8 mouse cellular contexts compared by ENCODE assay signal in genomic region chr7:132713483-132714126, GRCm38 (mm10).
DNase-seq lines count a peak whose midpoint lies in the region; ATAC-seq and TF ChIP-seq lines count a peak whose summit lies in the region.

No protein-coding gene starts in this region.

- no peak for TF ChIP-seq POLR2A in kidney, adult 2 months (IDR thresholded peaks at IDR 0.05; ENCODE audit: low read depth, low read length)

- H3K4me1 ChIP-seq in kidney, adult 2 months (ENCODE audit: control insufficient read depth, insufficient read depth, low read length) = peaks cover 14% of the 10 kb centered on the region
- H3K4me1 ChIP-seq in lung, embryonic 14.5 days (ENCODE audit: insufficient read depth) = peaks cover 24% of the 10 kb centered on the region
- H3K4me1 ChIP-seq in stomach, embryonic 16.5 days (ENCODE audit: control insufficient read depth, insufficient read depth, low read length) = peaks cover 26% of the 10 kb centered on the region

- H3K36me3 ChIP-seq in kidney, adult 2 months (ENCODE audit: control insufficient read depth, insufficient read depth, low read length) = no peaks in the 10 kb centered on the region
- peaks cover 6% of the 10 kb centered on the region for H3K36me3 ChIP-seq in lung, embryonic 14.5 days (ENCODE audit: insufficient read depth)
- no peaks in the 10 kb centered on the region for H3K36me3 ChIP-seq in stomach, embryonic 16.5 days (ENCODE audit: control insufficient read depth, insufficient read depth, low read length)

- ATAC-seq in lung, embryonic 14.5 days (ENCODE audit: insufficient read depth) = no peak
- ATAC-seq in stomach, embryonic 16.5 days (ENCODE audit: insufficient read depth, low FRiP score) = no peak

- no peaks in the 10 kb centered on the region for H3K9me3 ChIP-seq in lung, embryonic 14.5 days (ENCODE audit: low read depth, low read length)
- no peaks in the 10 kb centered on the region for H3K9me3 ChIP-seq in stomach, embryonic 16.5 days (replicated peaks; ENCODE audit: control insufficient read depth, low read length)

- no peaks in the 10 kb centered on the region for H3K27me3 ChIP-seq in kidney, adult 2 months (replicated peaks; ENCODE audit: control insufficient read depth, insufficient read depth, low read length)
- H3K27me3 ChIP-seq in lung, embryonic 14.5 days (ENCODE audit: insufficient read depth, low read length) = no peaks in the 10 kb centered on the region
- H3K27me3 ChIP-seq in stomach, embryonic 16.5 days (ENCODE audit: control insufficient read depth, insufficient read depth, low read length) = no peaks in the 10 kb centered on the region

- peak overlapping the region; percentile 85 for H3K27ac ChIP-seq in kidney, adult 2 months (ENCODE audit: insufficient read depth, low read depth, low read length)
- peak overlapping the region; percentile 75 for H3K27ac ChIP-seq in lung, embryonic 14.5 days (ENCODE audit: low read depth)
- H3K27ac ChIP-seq in stomach, embryonic 16.5 days (ENCODE audit: low read length) = peak overlapping the region; percentile 84

- peak; percentile 29 for DNase-seq in thymus, postnatal 4 days
- no peak for DNase-seq in thymus, postnatal 0 days (ENCODE audit: low spot score)
- DNase-seq in heart, adult 8-10 months (ENCODE audit: low spot score) = peak; percentile 67
- peak; percentile 85 for DNase-seq in kidney, adult 2 months
- peak; percentile 54 for DNase-seq in lung, embryonic 14.5 days
- DNase-seq in adrenal gland, postnatal 25 days = no peak
- no peak for DNase-seq in urinary bladder, postnatal 10 days (ENCODE audit: low spot score)

- no peak overlapping the region for H3K4me3 ChIP-seq in kidney, adult 2 months (ENCODE audit: insufficient read depth, low read depth, low read length)
- H3K4me3 ChIP-seq in lung, embryonic 14.5 days (ENCODE audit: low read depth, low read length) = no peak overlapping the region
- H3K4me3 ChIP-seq in stomach, embryonic 16.5 days (replicated peaks; ENCODE audit: low read length) = no peak overlapping the region

- 47% methylated on average over 8 of the region's 8 CpGs for WGBS in kidney, adult 2 months
- WGBS in lung, embryonic 14.5 days = 53% methylated on average over 8 of the region's 8 CpGs
- 52% methylated on average over 8 of the region's 8 CpGs for WGBS in stomach, embryonic 16.5 days

- no peak overlapping the region for H3K9ac ChIP-seq in lung, embryonic 14.5 days
- H3K9ac ChIP-seq in stomach, embryonic 16.5 days (ENCODE audit: low read length) = no peak overlapping the region

- TF ChIP-seq CTCF in kidney, adult 2 months (conservative IDR thresholded peaks at IDR 0.05; ENCODE audit: insufficient read depth, insufficient read length, low read depth, low read length) = no peak
- TF ChIP-seq CTCF in lung, embryonic 14.5 days (IDR thresholded peaks at IDR 0.05; ENCODE audit: low read depth) = no peak

- no peak overlapping the region for H3K4me2 ChIP-seq in lung, embryonic 14.5 days
- H3K4me2 ChIP-seq in stomach, embryonic 16.5 days (ENCODE audit: low read depth, low read length) = no peak overlapping the region

Comparison
In these comparisons a context has a peak if more than half of its experiments do, and no peak if none do; other contexts are left out.
1. DNase-seq: peak in thymus, postnatal 4 days (single experiment), heart, adult 8-10 months (single experiment), kidney, adult 2 months (single experiment) and lung, embryonic 14.5 days (single experiment); none in thymus, postnatal 0 days (single experiment), adrenal gland, postnatal 25 days (single experiment) and urinary bladder, postnatal 10 days (single experiment).
2. Peak in every context shown above with its lines, with median percentiles within 50 percentile points of each other: H3K27ac ChIP-seq.